Mouse (Mus musculus) myocyte (in vitro differentiated cells): Measurements from ENCODE around the gene Galnt6.

Experiments
- MAX ChIP-seq: IDR thresholded peaks from one replicate; pipeline ENCODE4 v1.6.1; 2011; ENCODE audit warnings: low read depth, mild to moderate bottlenecking, control low read depth
- POLR2A ChIP-seq: IDR thresholded peaks from one replicate; pipeline ENCODE4 v1.6.1; 2011; ENCODE audit warnings: low read depth, mild to moderate bottlenecking, control low read depth, moderate library complexity; ENCODE audit not compliant: insufficient read length
- USF1 ChIP-seq: IDR thresholded peaks from one replicate; pipeline ENCODE4 v1.6.1; 2011; ENCODE audit warnings: low read depth, mild to moderate bottlenecking, control low read depth, moderate library complexity

GRCm38 (mm10) chr15:100766826-100767225 lies 37.6 kb upstream of the Galnt6 start:
- no peak for TF ChIP-seq POLR2A
- TF ChIP-seq USF1, result no peak
- TF ChIP-seq MAX, result no peak
